In the genomic region with DNA sequence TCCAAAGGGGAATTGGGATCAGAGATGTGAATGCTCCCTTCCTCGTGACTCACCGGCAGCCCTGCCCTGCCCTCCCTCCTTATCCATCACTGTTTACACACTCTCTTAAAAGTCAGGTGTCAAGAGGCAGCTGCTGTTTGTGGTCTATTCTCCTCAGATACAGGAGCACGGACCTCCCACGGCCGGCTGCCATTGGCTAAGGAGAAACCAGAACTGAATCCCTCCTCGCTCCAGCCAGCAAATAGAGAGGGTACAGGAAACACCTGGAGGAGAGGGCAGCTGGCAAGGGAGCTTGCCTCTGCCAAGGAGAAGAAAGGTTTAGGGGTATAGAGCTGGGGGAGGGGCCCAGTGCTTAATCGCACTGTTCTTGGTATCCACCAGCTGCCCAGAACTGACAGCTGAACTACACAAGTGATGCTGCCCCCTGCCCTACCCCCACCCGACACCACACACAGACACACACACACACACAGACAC, we compare ENCODE assay signal across 7 mouse cellular contexts. TPM values are rescaled to one million over a fixed set of nuclear protein-coding genes. Genes with fewer than 3 reads are reported as not detected.
DNase-seq lines count a peak whose midpoint lies in the region; ATAC-seq and TF ChIP-seq lines count a peak whose summit lies in the region.

No protein-coding gene starts in this region.

- no peak overlapping the region; the same call in 1 of the 2 replicates for H3K9ac ChIP-seq in limb, embryonic 11.5 days (ENCODE audit: low read length)
- 0 out of 2 replicates have a peak overlapping the region, but pooled peaks have one; percentile 17 for H3K9ac ChIP-seq in midbrain, embryonic 11.5 days (ENCODE audit: low read length)

- H3K9me3 ChIP-seq in limb, embryonic 11.5 days (ENCODE audit: control insufficient read depth, low read length): no peaks in the 10 kb centered on the region
- H3K9me3 ChIP-seq in midbrain, embryonic 11.5 days (ENCODE audit: control insufficient read depth, low read length): no peaks in the 10 kb centered on the region

- TF ChIP-seq CTCF in bone marrow macrophage, adult 2 months (IDR thresholded peaks at IDR 0.05; ENCODE audit: low read depth, low read length): no peak

- no peak overlapping the region for H3K4me2 ChIP-seq in limb, embryonic 11.5 days (ENCODE audit: low read depth, severe bottlenecking)
- H3K4me2 ChIP-seq in midbrain, embryonic 11.5 days: no peak overlapping the region

- intact Hi-C loops in heart, postnatal 25 days (cut with DNase I): no loop called here

- WGBS in limb, embryonic 11.5 days: 8% methylated on average over 8 of the region's 8 CpGs
- WGBS in midbrain, embryonic 11.5 days: 17% methylated on average over 8 of the region's 8 CpGs

- no peaks in the 10 kb centered on the region for H3K36me3 ChIP-seq in limb, embryonic 11.5 days (ENCODE audit: control insufficient read depth, insufficient read depth, low read length)
- H3K36me3 ChIP-seq in midbrain, embryonic 11.5 days (ENCODE audit: control insufficient read depth, insufficient read depth, low read length): no peaks in the 10 kb centered on the region

- peak overlapping the region; percentile 95; the same call in 1 of the 2 replicates for H3K27ac ChIP-seq in bone marrow macrophage, adult 2 months (ENCODE audit: insufficient read depth, low read depth, low read length)
- peak overlapping the region; percentile 31; the same call in 1 of the 2 replicates for H3K27ac ChIP-seq in limb, embryonic 11.5 days (replicated peaks; ENCODE audit: low read depth, low read length)
- peak overlapping the region; percentile 3 for H3K27ac ChIP-seq in midbrain, embryonic 11.5 days (ENCODE audit: low read depth, low read length)

- H3K4me3 ChIP-seq in bone marrow macrophage, adult 2 months (ENCODE audit: insufficient read depth, low read length): no peak overlapping the region
- no peak overlapping the region for H3K4me3 ChIP-seq in limb, embryonic 11.5 days (ENCODE audit: low read depth, low read length)
- no peak overlapping the region for H3K4me3 ChIP-seq in midbrain, embryonic 11.5 days (ENCODE audit: low read depth, low read length)

- H3K4me1 ChIP-seq in bone marrow macrophage, adult 2 months (ENCODE audit: control insufficient read depth, insufficient read depth, low read length): peaks cover 52% of the 10 kb centered on the region
- H3K4me1 ChIP-seq in limb, embryonic 11.5 days (ENCODE audit: control insufficient read depth, insufficient read depth, low read length): peaks cover 53% of the 10 kb centered on the region
- H3K4me1 ChIP-seq in midbrain, embryonic 11.5 days (ENCODE audit: control insufficient read depth, insufficient read depth, low read length): peaks cover 69% of the 10 kb centered on the region

- peak; percentile 76 for ATAC-seq in limb, embryonic 11.5 days (ENCODE audit: insufficient number of reproducible peaks, low FRiP score, low TSS enrichment, low read depth)
- ATAC-seq in midbrain, embryonic 11.5 days (ENCODE audit: low FRiP score): no peak

- no peak for TF ChIP-seq POLR2A in bone marrow macrophage, adult 2 months (IDR thresholded peaks at IDR 0.05; ENCODE audit: borderline replicate concordance, low read depth, low read length)

- peak; percentile 57 to 62 for DNase-seq in CD8-positive naive resting alpha-beta T cell, adult 2 months (ENCODE audit: low read depth in 2 of 2, low spot score in 2 of 2)
- peak; percentile 34 for DNase-seq in heart, postnatal 25 days (ENCODE audit: low spot score)
- DNase-seq in limb, embryonic 11.5 days (ENCODE audit: low spot score): peak; percentile 81
- no peak for DNase-seq in midbrain, embryonic 11.5 days (ENCODE audit: low spot score, missing footprints)
- peak; percentile 78 for DNase-seq in yolk sac, embryonic 10.5 days (ENCODE audit: low spot score)
- no peak for DNase-seq in gastrocnemius, postnatal 4 days (ENCODE audit: low spot score in 2 of 2)

- H3K27me3 ChIP-seq in limb, embryonic 11.5 days (ENCODE audit: control insufficient read depth, insufficient read depth, low read length): no peaks in the 10 kb centered on the region
- no peaks in the 10 kb centered on the region for H3K27me3 ChIP-seq in midbrain, embryonic 11.5 days (ENCODE audit: control insufficient read depth, insufficient read depth, low read length)

RNA-seq across cellular contexts. Expression of a gene that starts 11.7 kb away (rescaled TPM):
- polyA plus RNA-seq in bone marrow macrophage, adult 2 months (2012; ENCODE audit: insufficient read depth, insufficient read length, missing spikeins): 52.4 and 54.4 TPM in 2 replicates
- 10 to 100 TPM; 25.7 to 29.2 TPM for total RNA-seq in heart, postnatal 25 days (2021)
- polyA plus RNA-seq in limb, embryonic 11.5 days (2014; fragmentation: Nextera tagmentation; extraction: Ambion mirVana): 21.3 and 22.1 TPM in 2 replicates
- polyA plus RNA-seq in midbrain, embryonic 11.5 days (2014; fragmentation: Nextera tagmentation; extraction: Ambion mirVana): 150 and 153 TPM in 2 replicates
- 10 to 100 TPM; 22.4 to 26.7 TPM for total RNA-seq in gastrocnemius, postnatal 4 days (2021)

RNA-seq across cellular contexts. Expression of a gene that starts 30.1 kb away (rescaled TPM):
- polyA plus RNA-seq in bone marrow macrophage, adult 2 months (2012; ENCODE audit: insufficient read depth, insufficient read length, missing spikeins): not detected in 2 replicates
- 10 to 100 TPM; 11.6 to 12.1 TPM for total RNA-seq in heart, postnatal 25 days (2021)
- 2.9 and 4.5 TPM in 2 replicates for polyA plus RNA-seq in limb, embryonic 11.5 days (2014; fragmentation: Nextera tagmentation; extraction: Ambion mirVana)
- polyA plus RNA-seq in midbrain, embryonic 11.5 days (2014; fragmentation: Nextera tagmentation; extraction: Ambion mirVana): 5.7 and 6.8 TPM in 2 replicates
- total RNA-seq in gastrocnemius, postnatal 4 days (2021): 100 to 1,000 TPM; 108 to 184 TPM

RNA-seq across cellular contexts. Expression of a gene that starts 43.9 kb away (rescaled TPM):
- polyA plus RNA-seq in bone marrow macrophage, adult 2 months (2012; ENCODE audit: insufficient read depth, insufficient read length, missing spikeins): not detected in 2 replicates
- not detected for total RNA-seq in heart, postnatal 25 days (2021)
- not detected in 2 replicates for polyA plus RNA-seq in limb, embryonic 11.5 days (2014; fragmentation: Nextera tagmentation; extraction: Ambion mirVana)
- polyA plus RNA-seq in midbrain, embryonic 11.5 days (2014; fragmentation: Nextera tagmentation; extraction: Ambion mirVana): not detected in 2 replicates
- under 1 TPM; 0.16 to 0.27 TPM for total RNA-seq in gastrocnemius, postnatal 4 days (2021)

Comparison
In these comparisons a context has a peak if more than half of its experiments do, and no peak if none do; other contexts are left out.
1. DNase-seq: peak in CD8-positive naive resting alpha-beta T cell, adult 2 months (2 of 2), heart, postnatal 25 days (single experiment), limb, embryonic 11.5 days (single experiment) and yolk sac, embryonic 10.5 days (single experiment); none in midbrain, embryonic 11.5 days (single experiment) and gastrocnemius, postnatal 4 days (0 of 2).
2. H3K27ac ChIP-seq: peak in every context shown above with its lines; median percentile 95 in bone marrow macrophage, adult 2 months; 31 in limb, embryonic 11.5 days; 3 in midbrain, embryonic 11.5 days.